Comparison of ENCODE assay signal across 18 mouse cellular contexts in genomic region chr1:189142551-189142950, GRCm38 (mm10).
DNase-seq lines count a peak whose midpoint lies in the region; ATAC-seq and TF ChIP-seq lines count a peak whose summit lies in the region.
"Had no signal": no experiment of that assay in that cellular context is flagged by ENCODE, and none has a peak within 500 bp of the region (broad histone marks: within the 10 kb centered on the region; RNA-seq: fewer than 3 reads in every experiment).

No protein-coding gene starts in this region.

- in situ Hi-C loops in ES-E14 (cut with MboI; ENCODE audit: low sequenced_read_pairs in 2 of 2, unreplicated experiment in 2 of 2): no loop called here

- 44% methylated on average over 7 of the region's 7 CpGs for WGBS in kidney, embryonic 15.5 days
- WGBS in neural tube, embryonic 11.5 days: 40% methylated on average over 7 of the region's 7 CpGs

- no peaks in the 10 kb centered on the region for H3K9me3 ChIP-seq in kidney, embryonic 15.5 days (replicated peaks)
- H3K9me3 ChIP-seq in ES-E14 (ENCODE audit: control insufficient read depth, insufficient read depth, low read depth, low read length): no peaks in the 10 kb centered on the region
- H3K9me3 ChIP-seq in neural tube, embryonic 11.5 days (ENCODE audit: control insufficient read depth, low read length): no peaks in the 10 kb centered on the region
- H3K9me3 ChIP-seq: heart, embryonic 10.5 days; limb, embryonic 13.5 days had no signal

- no peaks in the 10 kb centered on the region for H3K27me3 ChIP-seq in kidney, embryonic 15.5 days
- no peaks in the 10 kb centered on the region for H3K27me3 ChIP-seq in neural tube, embryonic 11.5 days (ENCODE audit: control insufficient read depth, insufficient read depth, low read length)
- H3K27me3 ChIP-seq: limb, embryonic 13.5 days had no signal

- no peak for DNase-seq in kidney, adult 11 months
- DNase-seq in ES-E14 (ENCODE audit: low read depth, low spot score): peak; percentile 36
- DNase-seq in embryo, embryonic 11 days: peak; percentile 37
- no peak for DNase-seq in neural tube, embryonic 11.5 days (ENCODE audit: low spot score)
- DNase-seq in left cerebral cortex, postnatal 25 days (ENCODE audit: low spot score in 2 of 2): no peak
- no peak for DNase-seq in yolk sac, embryonic 10.5 days (ENCODE audit: low spot score)
- no peak for DNase-seq in heart, postnatal 4 days
- DNase-seq: gastrocnemius, postnatal 25 days; heart, postnatal 36 days; kidney, adult 18-20 months; lung, postnatal 14 days; right cerebral cortex, postnatal 14 days; thymus, postnatal 14 days had no signal

- H3K9ac ChIP-seq in kidney, embryonic 15.5 days: no peak overlapping the region
- no peak overlapping the region for H3K9ac ChIP-seq in ES-E14 (ENCODE audit: insufficient read depth, low read depth, low read length, poor library complexity, severe bottlenecking)
- H3K9ac ChIP-seq in neural tube, embryonic 11.5 days (ENCODE audit: low read length): no peak overlapping the region
- H3K9ac ChIP-seq: limb, embryonic 13.5 days had no signal

- intact Hi-C loops in left cerebral cortex, postnatal 25 days (cut with DNase I): no loop called here

- peak overlapping the region; percentile 12; the same call in 1 of the 2 replicates for H3K4me2 ChIP-seq in kidney, embryonic 15.5 days
- H3K4me2 ChIP-seq in neural tube, embryonic 11.5 days (ENCODE audit: low read depth): no peak overlapping the region; the same call in 1 of the 2 replicates
- H3K4me2 ChIP-seq: limb, embryonic 13.5 days had no signal

- H3K4me3 ChIP-seq in kidney, embryonic 15.5 days (replicated peaks): no peak overlapping the region
- H3K4me3 ChIP-seq in ES-E14 (ENCODE audit: insufficient read depth in 1 of 2, low read depth in 1 of 2, low read length in 2 of 2, poor library complexity in 1 of 2, severe bottlenecking in 1 of 2): peak overlapping the region; percentile 2 to 4; a peak in 1 of 4 replicates
- no peak overlapping the region for H3K4me3 ChIP-seq in neural tube, embryonic 11.5 days (ENCODE audit: low read depth, low read length)
- H3K4me3 ChIP-seq: heart, embryonic 10.5 days; layer of hippocampus, adult 2 months; limb, embryonic 13.5 days had no signal

- 0 out of 2 replicates have a peak, but pooled peaks have one; percentile 6 for ATAC-seq in kidney, embryonic 15.5 days (replicated peaks; ENCODE audit: low FRiP score)
- peak; percentile 42; the same call in 1 of the 2 replicates for ATAC-seq in neural tube, embryonic 11.5 days (ENCODE audit: insufficient read depth, low FRiP score, low TSS enrichment)

- H3K4me1 ChIP-seq in kidney, embryonic 15.5 days: peaks cover 7% of the 10 kb centered on the region; the same call in 1 of the 2 replicates
- H3K4me1 ChIP-seq in ES-E14 (ENCODE audit: control insufficient read depth in 2 of 2, insufficient read depth in 2 of 2, low read length in 2 of 2, poor library complexity in 1 of 2): peaks cover 4 to 10% of the 10 kb centered on the region in 2 experiments
- H3K4me1 ChIP-seq in neural tube, embryonic 11.5 days (ENCODE audit: control insufficient read depth, insufficient read depth, low read length): peaks cover 5% of the 10 kb centered on the region; the same call in 1 of the 2 replicates
- H3K4me1 ChIP-seq: heart, embryonic 10.5 days had no signal

- no peak overlapping the region for H3K27ac ChIP-seq in kidney, embryonic 15.5 days
- H3K27ac ChIP-seq in ES-E14 (ENCODE audit: insufficient read depth, low read depth, low read length, poor library complexity, severe bottlenecking): no peak overlapping the region
- no peak overlapping the region for H3K27ac ChIP-seq in neural tube, embryonic 11.5 days (ENCODE audit: low read depth, low read length)
- H3K27ac ChIP-seq: heart, embryonic 10.5 days; layer of hippocampus, adult 2 months; limb, embryonic 13.5 days; stomach, postnatal 0 days had no signal

- no peaks in the 10 kb centered on the region for H3K36me3 ChIP-seq in kidney, embryonic 15.5 days
- no peaks in the 10 kb centered on the region for H3K36me3 ChIP-seq in ES-E14 (ENCODE audit: control insufficient read depth, insufficient read depth, low read length, poor library complexity, severe bottlenecking)
- no peaks in the 10 kb centered on the region for H3K36me3 ChIP-seq in neural tube, embryonic 11.5 days (ENCODE audit: control insufficient read depth, insufficient read depth, low read length)
- H3K36me3 ChIP-seq: heart, embryonic 10.5 days; limb, embryonic 13.5 days had no signal

TF ChIP-seq in ES-E14, 5 proteins besides CTCF, POLR2A, EP300 and RAD21:
- no peak for TF ChIP-seq ZNF384 (IDR thresholded peaks at IDR 0.05; ENCODE audit: low read depth, low read length)

Comparison
In these comparisons a context has a peak if more than half of its experiments do, and no peak if none do; other contexts are left out.
1. H3K4me3 ChIP-seq: peak in ES-E14 (2 of 2); none in kidney, embryonic 15.5 days (single experiment) and neural tube, embryonic 11.5 days (single experiment).
2. DNase-seq: peak in ES-E14 (single experiment) and embryo, embryonic 11 days (single experiment); none in kidney, adult 11 months (single experiment), neural tube, embryonic 11.5 days (single experiment), left cerebral cortex, postnatal 25 days (0 of 2), yolk sac, embryonic 10.5 days (single experiment) and heart, postnatal 4 days (single experiment).